Mouse (Mus musculus): ENCODE data around the gene Smc5. TPM values are rescaled to one million over a fixed set of nuclear protein-coding genes. Genes with fewer than 3 reads are reported as not detected.

Gene Smc5
- polyA plus RNA-seq, 1 experiment from 2014 or later = 16.2 TPM

GRCm38 (mm10) chr19:23169659-23170050 is 104.0 kb downstream of the Smc5 start:
- Histone ChIP-seq H3K27me3 (ENCODE audit: insufficient read depth, low read length) (no peaks in the 10 kb centered on the region), H3K4me2 (ENCODE audit: low read length) (no peak overlapping the region), H3K36me3 (ENCODE audit: insufficient read depth, low read length) (0 out of 2 replicates have a peak, but pooled peaks cover 2% of the 10 kb centered on the region), H3K4me1 (replicated peaks; ENCODE audit: insufficient read depth, low read length) (no peaks in the 10 kb centered on the region), H3K27ac (no peak overlapping the region), H3K9ac (ENCODE audit: low read depth, low read length) (no peak overlapping the region), H3K9me3 (replicated peaks; ENCODE audit: low read length) (no peaks in the 10 kb centered on the region), H3K4me3 (replicated peaks; ENCODE audit: low read depth, low read length) (no peak overlapping the region)
- no peak for ATAC-seq (replicated peaks; ENCODE audit: low FRiP score, low read depth)
- DNase-seq (ENCODE audit: low spot score) = no peak
- TF ChIP-seq CTCF (IDR thresholded peaks at IDR 0.05; ENCODE audit: low read depth) = no peak
- WGBS = 91% methylated on average over 2 of the region's 2 CpGs

- H3K4me2 ChIP-seq (ENCODE audit: low read length) = no peak overlapping the region
- no peak overlapping the region for H3K27ac ChIP-seq
- H3K4me1 ChIP-seq (replicated peaks; ENCODE audit: insufficient read depth, low read length) = no peaks in the 10 kb centered on the region
- no peaks in the 10 kb centered on the region for H3K27me3 ChIP-seq (ENCODE audit: insufficient read depth, low read length)
- TF ChIP-seq CTCF (IDR thresholded peaks at IDR 0.05; ENCODE audit: low read depth) = no peak
- 66% methylated on average over 5 of the region's 5 CpGs for WGBS
- H3K36me3 ChIP-seq (ENCODE audit: insufficient read depth, low read length) = 0 out of 2 replicates have a peak, but pooled peaks cover 2% of the 10 kb centered on the region
- H3K9me3 ChIP-seq (replicated peaks; ENCODE audit: low read length) = no peaks in the 10 kb centered on the region
- DNase-seq (ENCODE audit: low spot score) (no peak), ATAC-seq (replicated peaks; ENCODE audit: low FRiP score, low read depth) (no peak)
- no peak overlapping the region for H3K9ac ChIP-seq (ENCODE audit: low read depth, low read length)
- no peak overlapping the region for H3K4me3 ChIP-seq (replicated peaks; ENCODE audit: low read depth, low read length)
Measured at GRCm38 (mm10) chr19:23168899-23169658, 104.6 kb downstream of the Smc5 start.

GRCm38 (mm10) chr19:23166550-23167284 is 107.0 kb downstream of the Smc5 start:
- TF ChIP-seq CTCF (IDR thresholded peaks at IDR 0.05; ENCODE audit: low read depth) = no peak
- 82% methylated on average over 11 of the region's 11 CpGs for WGBS
- no peaks in the 10 kb centered on the region for H3K9me3 ChIP-seq (replicated peaks; ENCODE audit: low read length)
- DNase-seq (ENCODE audit: low spot score) = no peak
- no peak overlapping the region for H3K4me2 ChIP-seq (ENCODE audit: low read length)
- 0 out of 2 replicates have a peak, but pooled peaks cover 2% of the 10 kb centered on the region for H3K36me3 ChIP-seq (ENCODE audit: insufficient read depth, low read length)
- no peak overlapping the region for H3K9ac ChIP-seq (ENCODE audit: low read depth, low read length)
- no peak for ATAC-seq (replicated peaks; ENCODE audit: low FRiP score, low read depth)
- H3K4me1 ChIP-seq (replicated peaks; ENCODE audit: insufficient read depth, low read length) = no peaks in the 10 kb centered on the region
- no peak overlapping the region for H3K27ac ChIP-seq
- H3K27me3 ChIP-seq (ENCODE audit: insufficient read depth, low read length) = no peaks in the 10 kb centered on the region
- H3K4me3 ChIP-seq (replicated peaks; ENCODE audit: low read depth, low read length) = no peak overlapping the region

- ATAC-seq (replicated peaks; ENCODE audit: low FRiP score, low read depth) (no peak), DNase-seq (ENCODE audit: low spot score) (no peak)
- WGBS = 87% methylated on average over 16 of the region's 16 CpGs
- Histone ChIP-seq H3K27me3 (ENCODE audit: insufficient read depth, low read length) (no peaks in the 10 kb centered on the region), H3K4me2 (ENCODE audit: low read length) (no peak overlapping the region), H3K9me3 (replicated peaks; ENCODE audit: low read length) (no peaks in the 10 kb centered on the region), H3K9ac (ENCODE audit: low read depth, low read length) (no peak overlapping the region), H3K4me1 (replicated peaks; ENCODE audit: insufficient read depth, low read length) (no peaks in the 10 kb centered on the region), H3K27ac (no peak overlapping the region), H3K36me3 (ENCODE audit: insufficient read depth, low read length) (0 out of 2 replicates have a peak, but pooled peaks cover 2% of the 10 kb centered on the region), H3K4me3 (replicated peaks; ENCODE audit: low read depth, low read length) (no peak overlapping the region)
- no peak for TF ChIP-seq CTCF (IDR thresholded peaks at IDR 0.05; ENCODE audit: low read depth)
Measured at GRCm38 (mm10) chr19:23164651-23165240, 109.0 kb downstream of the Smc5 start.

GRCm38 (mm10) chr19:23163361-23163760 is 110.3 kb downstream of the Smc5 start:
- no peak overlapping the region for H3K9ac ChIP-seq (ENCODE audit: low read depth, low read length)
- H3K4me1 ChIP-seq (replicated peaks; ENCODE audit: insufficient read depth, low read length) = no peaks in the 10 kb centered on the region
- no peak for DNase-seq (ENCODE audit: low spot score)
- WGBS = 49% methylated on average over 3 of the region's 3 CpGs
- H3K36me3 ChIP-seq (ENCODE audit: insufficient read depth, low read length) = 0 out of 2 replicates have a peak, but pooled peaks cover 2% of the 10 kb centered on the region
- H3K4me2 ChIP-seq (ENCODE audit: low read length) = no peak overlapping the region
- no peak overlapping the region for H3K4me3 ChIP-seq (replicated peaks; ENCODE audit: low read depth, low read length)
- no peak for ATAC-seq (replicated peaks; ENCODE audit: low FRiP score, low read depth)
- no peak overlapping the region for H3K27ac ChIP-seq
- no peak for TF ChIP-seq CTCF (IDR thresholded peaks at IDR 0.05; ENCODE audit: low read depth)
- H3K27me3 ChIP-seq (ENCODE audit: insufficient read depth, low read length) = no peaks in the 10 kb centered on the region
- H3K9me3 ChIP-seq (replicated peaks; ENCODE audit: low read length) = no peaks in the 10 kb centered on the region

- ATAC-seq (replicated peaks; ENCODE audit: low FRiP score, low read depth) = peak; percentile 49; the same call in 1 of the 2 replicates
- H3K4me2 ChIP-seq (ENCODE audit: low read length) = no peak overlapping the region
- no peaks in the 10 kb centered on the region for H3K4me1 ChIP-seq (replicated peaks; ENCODE audit: insufficient read depth, low read length)
- no peak overlapping the region for H3K9ac ChIP-seq (ENCODE audit: low read depth, low read length)
- no peaks in the 10 kb centered on the region for H3K9me3 ChIP-seq (replicated peaks; ENCODE audit: low read length)
- H3K27ac ChIP-seq = no peak overlapping the region
- no peak for TF ChIP-seq CTCF (IDR thresholded peaks at IDR 0.05; ENCODE audit: low read depth)
- H3K27me3 ChIP-seq (ENCODE audit: insufficient read depth, low read length) = no peaks in the 10 kb centered on the region
- H3K36me3 ChIP-seq (ENCODE audit: insufficient read depth, low read length) = 0 out of 2 replicates have a peak, but pooled peaks cover 2% of the 10 kb centered on the region
- no peak overlapping the region for H3K4me3 ChIP-seq (replicated peaks; ENCODE audit: low read depth, low read length)
- 76% methylated on average over 6 of the region's 6 CpGs for WGBS
- no peak for DNase-seq (ENCODE audit: low spot score)
Measured at GRCm38 (mm10) chr19:23162877-23163276, 110.8 kb downstream of the Smc5 start.
